Mouse (Mus musculus) brain, embryonic 14.5 days (tissue): ENCODE data around the gene Tmem256.

Experiments
- CTCF ChIP-seq: fragments of 200-500 bp; IDR thresholded peaks from 2 replicates; pipeline ENCODE4 v1.5.1; 2012; ENCODE audit warnings: inconsistent platforms, mild to moderate bottlenecking, moderate library complexity, borderline replicate concordance; ENCODE audit not compliant: insufficient read depth, insufficient read length; ENCODE audit errors: extremely low read depth
- POLR2A ChIP-seq: fragments of 200-500 bp; IDR thresholded peaks from 2 replicates; pipeline ENCODE4 v1.6.1; 2012; ENCODE audit warnings: mild to moderate bottlenecking, inconsistent platforms, borderline replicate concordance; ENCODE audit not compliant: poor library complexity, insufficient read depth, insufficient read length, severe bottlenecking; ENCODE audit errors: extremely low read depth

GRCm38 (mm10) chr11:69838714-69839104 is 395 bp downstream of the Tmem256 start:
- TF ChIP-seq POLR2A (no peak), CTCF (no peak)
